ENCODE assay signal across 9 mouse cellular contexts in genomic region chr8:114593424-114594157, GRCm38 (mm10).
DNase-seq lines count a peak whose midpoint lies in the region; ATAC-seq lines count a peak whose summit lies in the region.
"Had no signal": no experiment of that assay in that cellular context is flagged by ENCODE, and none has a peak within 500 bp of the region (broad histone marks: within the 10 kb centered on the region; RNA-seq: fewer than 3 reads in every experiment).

No protein-coding gene starts in this region.

- no peaks in the 10 kb centered on the region for H3K36me3 ChIP-seq in intestine, embryonic 15.5 days
- H3K36me3 ChIP-seq in midbrain, embryonic 13.5 days: no peaks in the 10 kb centered on the region
- H3K36me3 ChIP-seq: heart, embryonic 13.5 days had no signal

- ATAC-seq in cerebellum, adult (ENCODE audit: insufficient number of reproducible peaks, low FRiP score, low TSS enrichment): peak; percentile 36; the same call in 1 of the 2 replicates
- ATAC-seq in intestine, embryonic 15.5 days: peak; percentile 52; the same call in 1 of the 2 replicates
- 0 out of 2 replicates have a peak, but pooled peaks have one; percentile 31 for ATAC-seq in midbrain, embryonic 13.5 days

- peak; percentile 50 to 75 for DNase-seq in cerebellum, postnatal 10 days
- no peak for DNase-seq in T-cell, adult 2 months (ENCODE audit: low spot score)
- DNase-seq in testis, postnatal 10 days (ENCODE audit: low spot score): no peak
- no peak for DNase-seq in gastrocnemius, postnatal 36 days

- H3K4me1 ChIP-seq in intestine, embryonic 15.5 days (replicated peaks): 0 out of 2 replicates have a peak, but pooled peaks cover 3% of the 10 kb centered on the region
- H3K4me1 ChIP-seq in midbrain, embryonic 13.5 days (replicated peaks): peaks cover 36% of the 10 kb centered on the region
- H3K4me1 ChIP-seq: heart, embryonic 13.5 days had no signal

- H3K9me3 ChIP-seq in intestine, embryonic 15.5 days: no peaks in the 10 kb centered on the region
- 0 out of 2 replicates have a peak, but pooled peaks cover 6% of the 10 kb centered on the region for H3K9me3 ChIP-seq in midbrain, embryonic 13.5 days

- H3K4me2 ChIP-seq in intestine, embryonic 15.5 days (replicated peaks): peak overlapping the region; percentile 35
- peak overlapping the region; percentile 22; the same call in 1 of the 2 replicates for H3K4me2 ChIP-seq in midbrain, embryonic 13.5 days (replicated peaks)
- H3K4me2 ChIP-seq: heart, embryonic 13.5 days; limb, embryonic 12.5 days had no signal

- intact Hi-C loops in gastrocnemius, postnatal 36 days (cut with DNase I): no loop called here

- no peak overlapping the region for H3K27ac ChIP-seq in intestine, embryonic 15.5 days
- no peak overlapping the region for H3K27ac ChIP-seq in midbrain, embryonic 13.5 days
- H3K27ac ChIP-seq: heart, embryonic 13.5 days; limb, embryonic 12.5 days had no signal

- no peak overlapping the region for H3K9ac ChIP-seq in intestine, embryonic 15.5 days
- no peak overlapping the region for H3K9ac ChIP-seq in midbrain, embryonic 13.5 days (replicated peaks)
- H3K9ac ChIP-seq: heart, embryonic 13.5 days; limb, embryonic 12.5 days had no signal

- H3K27me3 ChIP-seq in intestine, embryonic 15.5 days (replicated peaks): no peaks in the 10 kb centered on the region
- 0 out of 2 replicates have a peak, but pooled peaks cover 4% of the 10 kb centered on the region for H3K27me3 ChIP-seq in midbrain, embryonic 13.5 days
- H3K27me3 ChIP-seq: heart, embryonic 13.5 days had no signal

- H3K4me3 ChIP-seq in intestine, embryonic 15.5 days (replicated peaks): no peak overlapping the region
- no peak overlapping the region for H3K4me3 ChIP-seq in midbrain, embryonic 13.5 days (replicated peaks)
- H3K4me3 ChIP-seq: heart, embryonic 13.5 days; limb, embryonic 12.5 days had no signal

- WGBS in intestine, embryonic 15.5 days: 52% methylated on average over 19 of the region's 19 CpGs
- 20% methylated on average over 19 of the region's 19 CpGs for WGBS in midbrain, embryonic 13.5 days

Comparison
In these comparisons a context has a peak if more than half of its experiments do, and no peak if none do; other contexts are left out.
1. DNase-seq: peak in cerebellum, postnatal 10 days (2 of 2); none in T-cell, adult 2 months (single experiment), testis, postnatal 10 days (single experiment) and gastrocnemius, postnatal 36 days (0 of 2).
2. Peak in every context shown above with its lines, with median percentiles within 50 percentile points of each other: ATAC-seq.